Mouse (Mus musculus) stomach, embryonic 16.5 days (tissue): Measurements from ENCODE around the gene Mpc1. TPM values are rescaled to one million over a fixed set of nuclear protein-coding genes. Genes with fewer than 3 reads are reported as not detected.

Source experiments
- ATAC-seq: fragments of 200-750 bp; cut with Nextera tagmentation; 2 replicates; pipeline ENCODE4 v1.8.0; 2017; ENCODE audit warnings: moderate number of reproducible peaks, moderate TSS enrichment; ENCODE audit not compliant: insufficient read depth, low FRiP score
- H3K27ac ChIP-seq: fragments of 300-500 bp; sonication (generic); 2 replicates; pipeline ENCODE4 v1.5.1; 2014; ENCODE audit warnings: low read length
- H3K27me3 ChIP-seq: fragments of 300-500 bp; sonication (generic); 2 replicates; pipeline ENCODE4 v1.6.1; 2014; ENCODE audit warnings: low read length, control low read depth, mixed read lengths; ENCODE audit not compliant: control insufficient read depth, insufficient read depth
- H3K36me3 ChIP-seq: fragments of 300-500 bp; sonication (generic); 2 replicates; pipeline ENCODE4 v1.6.1; 2014; ENCODE audit warnings: low read length; ENCODE audit not compliant: control insufficient read depth, insufficient read depth
- H3K4me1 ChIP-seq: fragments of 300-500 bp; sonication (generic); 2 replicates; pipeline ENCODE4 v1.6.1; 2014; ENCODE audit warnings: low read length, control low read depth, mixed read lengths; ENCODE audit not compliant: control insufficient read depth, insufficient read depth
- H3K4me2 ChIP-seq: fragments of 300-500 bp; sonication (generic); 2 replicates; pipeline ENCODE4 v1.6.1; 2014; ENCODE audit warnings: low read depth, low read length, mixed read lengths
- H3K4me3 ChIP-seq: fragments of 300-500 bp; sonication (generic); replicated peaks from 2 replicates; pipeline ENCODE4 v1.5.1; 2014; ENCODE audit warnings: mild to moderate bottlenecking, low read length
- H3K9ac ChIP-seq: fragments of 300-500 bp; sonication (generic); 2 replicates; pipeline ENCODE4 v1.6.1; 2014; ENCODE audit warnings: low read length
- H3K9me3 ChIP-seq: fragments of 300-500 bp; sonication (generic); replicated peaks from 2 replicates; pipeline ENCODE4 v1.6.1; 2016; ENCODE audit warnings: low read length, control low read depth; ENCODE audit not compliant: control insufficient read depth
- WGBS: fragments of 180-500 bp; shearing (Covaris S2); extraction: QIAGEN DNeasy Blood & Tissue Kit; methylation state at CpG from one replicate; pipeline ENCODE4 v1.1.7; 2014; 5-methylcytosine and 5-hydroxymethylcytosine counted together
- polyA plus RNA-seq: library from polyadenylated mRNA; unstranded; fragments of >200 nt; fragmentation: Nextera tagmentation; extraction: Ambion mirVana; gene quantifications from 2 replicates; pipeline ENCODE4 v1.2.1, GENCODE M21; 2015

Mpc1 gene
- polyA plus RNA-seq, 1 experiment from 2014 or later: 206 TPM

DNA sequence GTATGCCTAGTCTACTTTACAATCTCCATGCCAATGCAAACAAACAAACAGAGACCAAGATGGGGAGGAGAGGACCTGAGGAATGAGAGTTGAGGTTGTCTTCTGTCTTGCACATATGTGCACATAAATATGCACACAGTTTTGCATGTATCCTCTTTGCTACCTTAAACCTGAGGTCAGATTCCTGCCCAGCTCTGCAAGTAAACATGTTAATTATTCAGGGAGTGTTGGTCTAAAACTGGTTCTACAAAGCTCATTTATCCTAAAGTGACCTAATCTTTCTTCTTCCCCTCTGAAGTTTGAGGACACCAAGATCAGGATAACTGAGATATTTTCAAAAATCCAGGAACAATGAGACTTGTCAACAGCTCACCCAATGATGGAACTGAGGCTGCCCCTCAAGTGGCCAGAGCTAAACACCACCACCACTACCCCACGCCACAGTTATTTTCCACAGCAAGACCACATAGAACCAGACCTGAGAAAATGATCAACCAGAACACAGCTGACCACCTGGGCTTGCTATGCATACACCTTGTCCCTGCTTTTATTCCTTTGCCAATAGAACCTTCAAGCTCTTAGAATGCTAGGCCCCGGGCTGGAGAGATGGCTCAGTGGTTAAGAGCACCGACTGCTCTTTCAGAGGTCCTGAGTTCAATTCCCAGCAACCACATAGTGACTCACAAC, 7.4 kb downstream of the Mpc1 start:
- no peak for ATAC-seq
- no peak overlapping the region for H3K9ac ChIP-seq
- no peaks in the 10 kb centered on the region for H3K27me3 ChIP-seq
- peaks cover 1% of the 10 kb centered on the region for H3K4me1 ChIP-seq
- WGBS: 93% methylated on average over 3 of the region's 3 CpGs
- H3K4me3 ChIP-seq: no peak overlapping the region
- no peak overlapping the region for H3K27ac ChIP-seq
- no peak overlapping the region for H3K4me2 ChIP-seq
- no peaks in the 10 kb centered on the region for H3K9me3 ChIP-seq
- no peaks in the 10 kb centered on the region for H3K36me3 ChIP-seq

DNA sequence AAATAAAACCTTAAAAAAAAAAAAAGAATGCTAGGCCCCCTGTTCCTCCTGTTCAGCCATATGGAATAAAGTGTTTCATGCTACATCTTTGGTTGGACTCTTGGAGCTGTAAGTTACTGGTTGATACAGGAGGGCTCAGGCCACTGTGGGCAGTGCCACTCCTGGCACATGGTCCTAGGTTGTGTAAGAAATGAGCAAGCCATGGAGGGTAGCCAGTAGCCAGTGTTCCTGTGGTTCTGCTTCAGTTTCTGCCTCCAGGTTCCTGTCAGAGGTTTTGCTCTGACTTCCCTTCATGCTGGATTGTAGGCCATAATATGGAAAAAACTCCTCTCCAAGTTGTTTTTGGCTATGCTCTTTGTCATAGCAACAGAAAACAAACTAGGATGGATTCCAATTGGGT, 8.0 kb downstream of the Mpc1 start:
- Histone ChIP-seq H3K27ac (no peak overlapping the region), H3K36me3 (no peaks in the 10 kb centered on the region), H3K9me3 (no peaks in the 10 kb centered on the region), H3K4me3 (no peak overlapping the region), H3K4me2 (no peak overlapping the region), H3K4me1 (no peaks in the 10 kb centered on the region), H3K27me3 (no peaks in the 10 kb centered on the region), H3K9ac (no peak overlapping the region)
- ATAC-seq: no peak

- no peak overlapping the region for H3K4me3 ChIP-seq
- ATAC-seq: no peak
- no peaks in the 10 kb centered on the region for H3K4me1 ChIP-seq
- no peak overlapping the region for H3K9ac ChIP-seq
- no peaks in the 10 kb centered on the region for H3K27me3 ChIP-seq
- no peaks in the 10 kb centered on the region for H3K36me3 ChIP-seq
- H3K9me3 ChIP-seq: no peaks in the 10 kb centered on the region
- no peak overlapping the region for H3K4me2 ChIP-seq
- H3K27ac ChIP-seq: no peak overlapping the region
These were observed 13.1 kb downstream of the Mpc1 start for GRCm38 (mm10) chr17:8295825-8296224.

DNA sequence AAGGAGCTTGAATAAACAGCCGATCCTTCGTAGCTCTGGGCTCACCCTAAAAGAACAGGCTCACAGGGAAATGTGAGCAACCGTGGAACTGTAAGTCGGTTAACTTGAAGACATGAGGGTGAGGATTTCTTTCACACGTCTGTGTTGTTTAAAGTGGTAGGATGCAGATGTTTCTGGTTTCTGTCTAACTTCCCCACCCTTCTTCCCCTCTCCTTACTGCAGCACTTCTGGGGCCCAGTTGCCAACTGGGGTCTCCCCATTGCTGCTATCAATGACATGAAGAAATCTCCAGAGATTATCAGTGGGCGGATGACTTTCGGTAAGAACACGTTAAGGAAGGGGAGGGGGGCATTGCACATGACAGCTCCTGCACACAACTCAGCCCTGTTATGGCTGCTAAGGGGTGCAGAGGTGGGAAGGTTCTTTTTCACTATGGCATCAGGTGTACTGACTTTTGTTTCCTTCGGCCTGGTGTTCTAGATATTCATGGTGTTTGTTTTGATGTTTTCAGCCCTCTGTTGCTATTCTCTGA, 13.7 kb downstream of the Mpc1 start:
- Histone ChIP-seq H3K9me3 (no peaks in the 10 kb centered on the region), H3K4me1 (no peaks in the 10 kb centered on the region), H3K27me3 (no peaks in the 10 kb centered on the region), H3K4me3 (no peak overlapping the region), H3K36me3 (no peaks in the 10 kb centered on the region), H3K9ac (no peak overlapping the region), H3K27ac (no peak overlapping the region), H3K4me2 (no peak overlapping the region)
- no peak for ATAC-seq
- 74% methylated on average over 9 of the region's 9 CpGs for WGBS

- WGBS: 85% methylated on average over 5 of the region's 5 CpGs
- H3K4me1 ChIP-seq: no peaks in the 10 kb centered on the region
- H3K36me3 ChIP-seq: no peaks in the 10 kb centered on the region
- H3K27me3 ChIP-seq: no peaks in the 10 kb centered on the region
- ATAC-seq: no peak
- H3K27ac ChIP-seq: no peak overlapping the region
- no peak overlapping the region for H3K4me2 ChIP-seq
- no peak overlapping the region for H3K4me3 ChIP-seq
- no peak overlapping the region for H3K9ac ChIP-seq
- no peaks in the 10 kb centered on the region for H3K9me3 ChIP-seq
These were observed 15.0 kb downstream of the Mpc1 start for GRCm38 (mm10) chr17:8297746-8298145.

- Histone ChIP-seq H3K27ac (no peak overlapping the region), H3K27me3 (no peaks in the 10 kb centered on the region), H3K9me3 (no peaks in the 10 kb centered on the region), H3K4me3 (no peak overlapping the region), H3K36me3 (no peaks in the 10 kb centered on the region), H3K4me2 (no peak overlapping the region), H3K9ac (no peak overlapping the region), H3K4me1 (no peaks in the 10 kb centered on the region)
- 91% methylated on average over 2 of the region's 2 CpGs for WGBS
- no peak for ATAC-seq
These were observed 15.6 kb downstream of the Mpc1 start for GRCm38 (mm10) chr17:8298281-8298680.

- Histone ChIP-seq H3K4me2 (no peak overlapping the region), H3K4me1 (no peaks in the 10 kb centered on the region), H3K36me3 (no peaks in the 10 kb centered on the region), H3K27ac (no peak overlapping the region), H3K9ac (no peak overlapping the region), H3K9me3 (no peaks in the 10 kb centered on the region), H3K27me3 (no peaks in the 10 kb centered on the region), H3K4me3 (no peak overlapping the region)
- no peak for ATAC-seq
These were observed 16.8 kb downstream of the Mpc1 start for GRCm38 (mm10) chr17:8299524-8299923.

- WGBS: 83% methylated on average over 4 of the region's 4 CpGs
- no peak for ATAC-seq
These were observed 18.8 kb downstream of the Mpc1 start for GRCm38 (mm10) chr17:8301515-8301914.

GRCm38 (mm10) chr17:8302772-8303438, 20.2 kb downstream of the Mpc1 start:
- Histone ChIP-seq H3K4me1 (no peaks in the 10 kb centered on the region), H3K4me3 (no peak overlapping the region), H3K27ac (no peak overlapping the region), H3K9me3 (no peaks in the 10 kb centered on the region), H3K9ac (no peak overlapping the region), H3K27me3 (no peaks in the 10 kb centered on the region), H3K4me2 (no peak overlapping the region), H3K36me3 (no peaks in the 10 kb centered on the region)
- ATAC-seq: no peak
- 65% methylated on average over 7 of the region's 7 CpGs for WGBS

More at GRCm38 (mm10) chr17:8301515-8301914, 18.8 kb downstream of the Mpc1 start:
- Histone ChIP-seq H3K27ac (no peak overlapping the region), H3K9me3 (no peaks in the 10 kb centered on the region), H3K36me3 (no peaks in the 10 kb centered on the region), H3K27me3 (no peaks in the 10 kb centered on the region), H3K4me2 (no peak overlapping the region), H3K4me3 (no peak overlapping the region), H3K9ac (no peak overlapping the region), H3K4me1 (no peaks in the 10 kb centered on the region)
